Mouse (Mus musculus) retina, adult 2 months (tissue): Measurements from ENCODE around the gene Ptpn5.

Source experiments
- DNase-seq: peaks from one replicate; pipeline ENCODE4 v3.0.0-alpha.2; 2012; ENCODE audit warnings: low read depth, low spot score

The Ptpn5 gene

GRCm38 (mm10) chr7:47056273-47056672, 77.2 kb downstream of the Ptpn5 start:
- DNase-seq = no peak

GRCm38 (mm10) chr7:47055744-47056143, 77.7 kb downstream of the Ptpn5 start:
- no peak for DNase-seq

- no peak for DNase-seq
These were observed 78.8 kb downstream of the Ptpn5 start for GRCm38 (mm10) chr7:47054666-47055065.

- no peak for DNase-seq
These were observed 80.2 kb downstream of the Ptpn5 start for GRCm38 (mm10) chr7:47053287-47053686.

- DNase-seq = no peak
These were observed 81.2 kb downstream of the Ptpn5 start for GRCm38 (mm10) chr7:47052276-47052675.

- DNase-seq = no peak
These were observed 81.9 kb downstream of the Ptpn5 start for GRCm38 (mm10) chr7:47051404-47052151.

GRCm38 (mm10) chr7:47050766-47051165, 82.7 kb downstream of the Ptpn5 start:
- DNase-seq = no peak

GRCm38 (mm10) chr7:47050366-47050765, 83.1 kb downstream of the Ptpn5 start, which contains the start of gene Tmem86a:
TSS of gene Tmem86a (plus strand) at chr7:47050601.
- DNase-seq = peak; percentile 84

GRCm38 (mm10) chr7:47042823-47043490, 90.5 kb downstream of the Ptpn5 start:
- no peak for DNase-seq

GRCm38 (mm10) chr7:47042121-47042520, 91.4 kb downstream of the Ptpn5 start:
- no peak for DNase-seq

- no peak for DNase-seq
These were observed 91.8 kb downstream of the Ptpn5 start for GRCm38 (mm10) chr7:47041706-47042105.

GRCm38 (mm10) chr7:47035426-47035825, 98.1 kb downstream of the Ptpn5 start:
- no peak for DNase-seq

GRCm38 (mm10) chr7:47034785-47035384, 98.6 kb downstream of the Ptpn5 start:
- no peak for DNase-seq

GRCm38 (mm10) chr7:47031371-47031770, 102.1 kb downstream of the Ptpn5 start:
- no peak for DNase-seq

- DNase-seq = no peak
These were observed 102.8 kb downstream of the Ptpn5 start for GRCm38 (mm10) chr7:47030517-47031193.
